Mouse (Mus musculus): ENCODE measurements around the gene Tbx10.

DNA sequence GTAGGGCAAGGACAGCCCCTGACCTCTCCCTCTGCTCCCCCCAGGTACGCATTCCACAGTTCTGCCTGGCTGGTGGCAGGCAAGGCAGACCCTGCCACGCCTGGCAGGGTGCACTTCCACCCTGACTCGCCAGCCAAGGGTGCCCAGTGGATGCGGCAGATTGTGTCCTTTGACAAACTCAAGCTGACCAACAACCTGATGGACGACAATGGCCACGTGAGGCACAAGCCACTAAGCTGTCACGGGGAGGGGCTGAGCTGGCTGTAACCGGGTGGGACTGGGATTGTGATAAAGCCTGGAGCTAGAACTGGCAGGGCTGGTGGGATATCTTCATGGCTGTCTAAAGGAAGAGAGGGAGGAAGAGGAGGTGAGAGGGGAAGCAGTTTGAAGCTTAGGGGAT, 4.7 kb downstream of the Tbx10 start:
- TF ChIP-seq POLR2A (IDR thresholded peaks at IDR 0.05; ENCODE audit: insufficient read length, low read depth) (no peak), MYOG (IDR thresholded peaks at IDR 0.05; ENCODE audit: control insufficient read depth in 1 of 3, insufficient read depth in 1 of 3, insufficient read length in 2 of 3, low read depth in 2 of 3) (no peak), POLR2AphosphoS2 (IDR thresholded peaks at IDR 0.05; ENCODE audit: insufficient read length, low read depth) (no peak), REST (IDR thresholded peaks at IDR 0.05; ENCODE audit: insufficient read depth, insufficient read length) (no peak)
